Mouse (Mus musculus) C2C12 (cell line): ENCODE measurements at regions not wholly inside any gene's neighbourhood (a gene's known extent, or its start where the extent isn't known, plus 50 kb on each side); places are given as distances from the start of the nearest gene placed in this dataset.

Experiments used
- CTCF ChIP-seq: IDR thresholded peaks from one replicate; pipeline ENCODE4 v1.5.1; 2011; ENCODE audit not compliant: control insufficient read depth, insufficient read depth, insufficient read length
- FOSL1 ChIP-seq: IDR thresholded peaks from one replicate; pipeline ENCODE4 v1.8.0; 2011; ENCODE audit warnings: mild to moderate bottlenecking, low read length; ENCODE audit not compliant: poor library complexity, insufficient read depth, severe bottlenecking
- MAX ChIP-seq: IDR thresholded peaks from one replicate; pipeline ENCODE4 v1.6.1; 2011; ENCODE audit warnings: mild to moderate bottlenecking, control low read depth
- MYOD1 ChIP-seq: IDR thresholded peaks from one replicate; pipeline ENCODE4 v1.6.1; 2011; ENCODE audit warnings: low read depth; ENCODE audit not compliant: control insufficient read depth, insufficient read length
- MYOG ChIP-seq: IDR thresholded peaks from one replicate; pipeline ENCODE4 v1.6.1; 2011; ENCODE audit not compliant: control insufficient read depth, insufficient read length; ENCODE audit errors: extremely low read depth
- USF1 ChIP-seq: IDR thresholded peaks from one replicate; pipeline ENCODE4 v1.6.1; 2011; ENCODE audit warnings: low read depth, mild to moderate bottlenecking, control low read depth, moderate library complexity

DNA sequence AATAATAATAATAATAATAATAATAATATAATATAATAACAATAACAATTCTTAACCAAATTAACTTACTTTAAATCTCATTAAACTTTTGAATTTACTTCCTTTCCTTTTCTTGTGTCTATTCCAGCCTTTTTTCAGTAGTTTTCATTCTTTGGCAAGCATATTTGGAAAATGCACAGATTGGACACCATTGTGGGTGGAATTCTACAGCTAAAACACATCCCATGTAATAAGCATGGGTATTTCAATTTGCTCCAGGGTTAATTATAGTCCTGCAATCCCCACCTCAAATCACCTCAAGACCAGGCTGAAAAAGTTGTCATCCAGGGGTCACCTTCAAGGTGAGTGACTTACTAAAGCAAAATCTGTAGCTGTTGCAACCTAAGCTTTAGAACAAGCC is 355.9 kb upstream of the Akr1e1 start:
- TF ChIP-seq CTCF (no peak), MYOG (no peak), USF1 (no peak), MYOD1 (no peak), MAX (no peak), FOSL1 (no peak)
